Mouse (Mus musculus) liver, adult 2 months (tissue): ENCODE data around the gene Actr10. TPM values are rescaled to one million over a fixed set of nuclear protein-coding genes. Genes with fewer than 3 reads are reported as not detected.
A peak's percentile ranks its signal among the peaks of the same experiment; 100 is the strongest.

Source experiments
- DNase-seq: peaks from one replicate; pipeline ENCODE4 v3.0.0-alpha.2; 2011; ENCODE audit warnings: low read depth, low spot score; ENCODE audit errors: extremely low read depth
- H3K27ac ChIP-seq: fragments of 200-500 bp; replicated peaks from 2 replicates; pipeline ENCODE4 v1.5.1; 2012; ENCODE audit warnings: low read depth, mild to moderate bottlenecking, control low read depth, inconsistent platforms, low read length; ENCODE audit not compliant: insufficient read depth
- H3K27me3 ChIP-seq: fragments of 200-500 bp; 2 replicates; pipeline ENCODE4 v1.6.1; 2012; ENCODE audit warnings: mild to moderate bottlenecking, moderate library complexity, low read length, inconsistent platforms; ENCODE audit not compliant: control insufficient read depth, insufficient read depth
- H3K36me3 ChIP-seq: fragments of 200-500 bp; 2 replicates; pipeline ENCODE4 v1.6.1; 2012; ENCODE audit warnings: low read length, inconsistent platforms; ENCODE audit not compliant: control insufficient read depth, insufficient read depth
- H3K4me1 ChIP-seq: fragments of 200-500 bp; 2 replicates; pipeline ENCODE4 v1.6.1; 2011; ENCODE audit warnings: low read length; ENCODE audit not compliant: control insufficient read depth, insufficient read depth
- H3K4me3 ChIP-seq: fragments of 200-500 bp; 2 replicates; pipeline ENCODE4 v1.5.1; 2011; ENCODE audit warnings: low read depth, mild to moderate bottlenecking, control low read depth, low read length, moderate library complexity; ENCODE audit not compliant: insufficient read depth
- H3K79me2 ChIP-seq: fragments of 200-500 bp; 2 replicates; pipeline ENCODE4 v1.6.1; 2012; ENCODE audit warnings: inconsistent platforms, mild to moderate bottlenecking, low read length, moderate library complexity; ENCODE audit not compliant: control insufficient read depth, insufficient read depth
- H3K9ac ChIP-seq: fragments of 200-500 bp; 2 replicates; pipeline ENCODE4 v1.6.1; 2012; ENCODE audit warnings: low read depth, mild to moderate bottlenecking, control low read depth, inconsistent platforms, low read length
- CTCF ChIP-seq: fragments of 200-500 bp; IDR thresholded peaks from 2 replicates; pipeline ENCODE4 v1.5.1; 2011; ENCODE audit warnings: low read depth, low read length, control low read depth
- POLR2A ChIP-seq: fragments of 200-500 bp; IDR thresholded peaks from 2 replicates; pipeline ENCODE4 v1.6.1; 2011; ENCODE audit warnings: low read length, control low read depth; ENCODE audit not compliant: insufficient read depth; ENCODE audit errors: extremely low read depth
- WGBS: fragments of 180-500 bp; shearing (Covaris S2); methylation state at CpG from one replicate; pipeline ENCODE4 v1.1.7; 2018; 5-methylcytosine and 5-hydroxymethylcytosine counted together
- polyA plus RNA-seq: library from polyadenylated mRNA; depleted of rRNA; stranded (reverse); fragments of >200 nt; gene quantifications from 2 replicates; pipeline ENCODE4 v1.2.3, GENCODE M21; 2012
- total RNA-seq: library from RNA; depleted of rRNA; stranded (reverse); fragments of >200 nt; gene quantifications from 2 replicates; pipeline ENCODE4 v1.2.3, GENCODE M21; 2014

Actr10 gene
- total and polyA plus RNA-seq, 2 experiments, result 17.3 to 26.8 TPM

- Histone ChIP-seq H3K27ac (peak overlapping the region; percentile 72), H3K36me3 (peaks cover 4% of the 10 kb centered on the region; the same call in 1 of the 2 replicates), H3K9ac (no peak overlapping the region), H3K4me3 (peak overlapping the region; percentile 90), H3K27me3 (no peaks in the 10 kb centered on the region), H3K79me2 (no peaks in the 10 kb centered on the region), H3K4me1 (peaks cover 1% of the 10 kb centered on the region)
- WGBS, result under 1% methylated on average over 15 of the region's 15 CpGs
- peak; percentile 81 for DNase-seq
- TF ChIP-seq CTCF, result no peak
- no peak for TF ChIP-seq POLR2A
Measured at GRCm38 (mm10) chr12:70968791-70969307, 31.2 kb downstream of the Actr10 start.

GRCm38 (mm10) chr12:70969485-70970184, 32.0 kb downstream of the Actr10 start:
- H3K4me1 ChIP-seq, result peaks cover 2% of the 10 kb centered on the region
- TF ChIP-seq POLR2A (no peak), CTCF (peak; percentile 69; the same call in 1 of the 2 replicates)
- H3K27me3 ChIP-seq, result no peaks in the 10 kb centered on the region
- DNase-seq, result peak; percentile 82
- no peak overlapping the region for H3K9ac ChIP-seq
- H3K27ac ChIP-seq, result no peak overlapping the region
- peak overlapping the region; percentile 36 for H3K4me3 ChIP-seq
- WGBS, result 5% methylated on average over 17 of the region's 17 CpGs
- no peaks in the 10 kb centered on the region for H3K36me3 ChIP-seq
- H3K79me2 ChIP-seq, result peaks cover under 1% of the 10 kb centered on the region; the same call in 1 of the 2 replicates

GRCm38 (mm10) chr12:70973831-70974230, 36.2 kb downstream of the Actr10 start:
- no peaks in the 10 kb centered on the region for H3K36me3 ChIP-seq
- peaks cover 18% of the 10 kb centered on the region; the same call in 1 of the 2 replicates for H3K79me2 ChIP-seq
- H3K4me3 ChIP-seq, result no peak overlapping the region
- H3K9ac ChIP-seq, result no peak overlapping the region
- no peak overlapping the region for H3K27ac ChIP-seq
- no peak for TF ChIP-seq CTCF
- TF ChIP-seq POLR2A, result no peak
- no peak for DNase-seq
- peaks cover 14% of the 10 kb centered on the region for H3K4me1 ChIP-seq
- WGBS, result 75% methylated on average over 4 of the region's 4 CpGs
- H3K27me3 ChIP-seq, result no peaks in the 10 kb centered on the region

- DNase-seq, result peak; percentile 96
- peaks cover 18% of the 10 kb centered on the region for H3K4me1 ChIP-seq
- peaks cover 21% of the 10 kb centered on the region; the same call in 1 of the 2 replicates for H3K79me2 ChIP-seq
- H3K27me3 ChIP-seq, result no peaks in the 10 kb centered on the region
- H3K9ac ChIP-seq, result peak within 1 kb of the TSS; percentile 83
- TF ChIP-seq POLR2A, result peak; percentile 89
- TF ChIP-seq CTCF, result no peak
- H3K27ac ChIP-seq, result peak within 1 kb of the TSS; percentile 82
- under 1% methylated on average over 71 of the region's 71 CpGs for WGBS
- H3K36me3 ChIP-seq, result peaks cover 6% of the 10 kb centered on the region
- H3K4me3 ChIP-seq, result peak within 1 kb of the TSS; percentile 70
Measured at GRCm38 (mm10) chr12:70974441-70975266, 37.0 kb downstream of the Actr10 start, which contains the start of gene Psma3. Psma3 (plus strand) TSS chr12:70974621.

GRCm38 (mm10) chr12:70975406-70975805, 37.7 kb downstream of the Actr10 start:
- WGBS, result 4% methylated on average over 10 of the region's 10 CpGs
- DNase-seq, result no peak

More at GRCm38 (mm10) chr12:70975406-70975805, 37.7 kb downstream of the Actr10 start:
- H3K4me3 ChIP-seq, result peak overlapping the region; percentile 70
- no peaks in the 10 kb centered on the region for H3K27me3 ChIP-seq
- H3K79me2 ChIP-seq, result peaks cover 24% of the 10 kb centered on the region; the same call in 1 of the 2 replicates
- TF ChIP-seq POLR2A (no peak), CTCF (no peak)
- peaks cover 22% of the 10 kb centered on the region for H3K4me1 ChIP-seq
- peak overlapping the region; percentile 83 for H3K9ac ChIP-seq
- H3K27ac ChIP-seq, result peak overlapping the region; percentile 82
- peaks cover 13% of the 10 kb centered on the region for H3K36me3 ChIP-seq
